Mouse (Mus musculus): Measurements from ENCODE around the gene Osbp.
A peak's percentile ranks its signal among the peaks of the same experiment; 100 is the strongest.
"Not testable (repeated sequence)": the region's sequence is repeated elsewhere in the genome, so short reads cannot be mapped to it uniquely, and the experiment has no call there.

Gene Osbp

DNA sequence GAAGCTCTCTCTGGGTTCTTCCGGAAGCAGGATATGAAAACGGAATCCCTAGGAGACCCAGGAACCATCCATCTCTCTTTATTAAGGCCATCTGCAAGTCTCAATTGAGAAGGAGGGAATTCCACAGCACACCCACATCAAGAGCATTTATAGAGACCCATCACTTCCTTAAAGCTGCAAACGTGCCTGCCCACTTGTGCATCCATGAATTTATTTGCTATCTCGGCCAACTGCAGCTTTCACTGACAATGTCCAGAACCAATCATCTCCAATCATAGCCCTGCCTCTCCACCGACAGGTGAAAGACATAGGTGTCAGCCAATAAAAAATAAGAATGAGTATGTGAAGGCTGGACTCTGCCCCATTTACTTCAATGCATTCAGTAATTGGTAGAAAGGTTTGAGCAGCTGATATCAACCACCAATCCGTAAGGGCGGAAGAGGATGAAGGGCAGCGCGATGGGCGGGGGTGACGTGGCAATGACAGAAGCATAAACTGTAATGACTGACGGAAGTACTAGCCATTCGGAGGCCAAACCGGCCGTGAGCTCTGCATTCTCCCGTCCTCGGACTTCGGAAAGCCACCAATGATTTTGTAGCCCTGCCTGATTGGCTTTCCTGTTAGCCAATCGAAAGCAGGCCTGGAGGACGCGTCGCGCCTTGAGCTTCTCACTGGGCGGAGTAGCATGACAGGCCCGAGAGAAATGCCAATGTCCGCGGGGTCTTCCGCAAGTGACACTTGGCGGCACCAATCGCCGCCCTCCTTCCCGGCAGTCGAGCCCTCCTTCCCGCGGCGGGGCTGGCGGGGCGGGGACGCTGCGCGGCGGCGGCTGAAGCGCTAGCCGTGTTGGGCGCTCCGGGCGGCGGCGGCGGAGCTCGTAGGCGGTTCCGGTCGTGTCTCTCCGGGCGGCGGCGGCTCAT is at the start of gene Osbp:
Gene Osbp (plus strand): TSS at position 919 of the 920 bp plus-strand sequence.
- peak; percentile 100 for DNase-seq (ENCODE audit: low spot score)

DNA sequence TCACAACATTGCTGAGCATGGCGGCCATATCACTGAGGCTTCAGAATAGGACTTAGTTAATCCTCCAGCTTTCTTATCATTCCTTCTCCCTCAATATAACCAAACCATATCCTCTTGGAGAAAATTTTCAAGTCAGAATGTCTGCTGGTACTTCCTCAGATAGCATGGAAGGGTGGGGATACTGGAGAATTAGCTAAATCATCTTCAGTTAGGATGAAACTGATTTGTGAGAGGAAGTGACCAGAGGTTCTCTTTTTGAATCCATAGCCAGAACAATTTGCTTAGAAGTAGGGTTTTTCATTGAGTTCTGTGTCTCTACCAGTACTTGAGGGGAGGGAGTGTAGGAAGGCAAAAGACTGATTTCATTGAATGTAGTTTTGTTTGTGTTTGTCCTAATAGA is 43.7 kb upstream of the Osbp start:
- DNase-seq (ENCODE audit: low spot score), result no peak

DNA sequence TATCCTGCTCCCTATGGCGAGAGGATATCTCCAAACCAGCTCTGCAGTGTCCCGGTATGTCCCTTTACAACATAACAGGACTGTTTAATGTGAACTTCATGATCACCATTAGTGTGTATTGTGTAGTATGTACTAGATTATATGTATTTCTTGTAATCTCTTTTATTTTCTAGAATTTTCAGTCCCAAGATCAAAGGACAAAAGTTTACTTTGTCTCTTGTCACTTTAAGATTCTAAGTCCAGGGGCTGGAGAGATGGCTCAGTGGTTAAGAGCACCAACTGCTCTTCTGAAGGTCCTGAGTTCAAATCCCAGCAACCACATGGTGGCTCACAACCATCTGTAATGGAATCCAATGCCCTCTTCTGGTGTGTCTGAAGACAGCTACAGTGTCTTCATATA is 43.2 kb upstream of the Osbp start:
- DNase-seq (ENCODE audit: low spot score), result not testable (repeated sequence)

DNA sequence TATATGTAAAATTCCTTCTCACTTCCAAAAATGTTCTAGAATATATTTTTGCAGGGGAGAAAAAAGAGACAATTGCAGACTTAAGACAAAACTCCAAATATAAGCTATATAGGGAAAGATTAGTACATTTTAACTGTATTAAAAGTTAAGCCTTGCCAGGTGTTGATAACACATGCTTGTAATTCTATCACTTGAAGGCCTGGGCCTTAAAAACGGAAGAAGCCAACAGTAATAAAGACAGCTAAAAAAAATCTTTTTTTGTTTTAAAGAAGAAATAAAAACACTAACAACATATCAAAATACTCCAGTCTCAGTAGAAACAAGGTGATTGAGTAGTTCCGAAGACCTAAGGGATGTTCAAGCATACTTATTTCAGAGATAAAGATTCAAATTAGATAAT is 39.4 kb upstream of the Osbp start:
- no peak for DNase-seq (ENCODE audit: low spot score)

DNA sequence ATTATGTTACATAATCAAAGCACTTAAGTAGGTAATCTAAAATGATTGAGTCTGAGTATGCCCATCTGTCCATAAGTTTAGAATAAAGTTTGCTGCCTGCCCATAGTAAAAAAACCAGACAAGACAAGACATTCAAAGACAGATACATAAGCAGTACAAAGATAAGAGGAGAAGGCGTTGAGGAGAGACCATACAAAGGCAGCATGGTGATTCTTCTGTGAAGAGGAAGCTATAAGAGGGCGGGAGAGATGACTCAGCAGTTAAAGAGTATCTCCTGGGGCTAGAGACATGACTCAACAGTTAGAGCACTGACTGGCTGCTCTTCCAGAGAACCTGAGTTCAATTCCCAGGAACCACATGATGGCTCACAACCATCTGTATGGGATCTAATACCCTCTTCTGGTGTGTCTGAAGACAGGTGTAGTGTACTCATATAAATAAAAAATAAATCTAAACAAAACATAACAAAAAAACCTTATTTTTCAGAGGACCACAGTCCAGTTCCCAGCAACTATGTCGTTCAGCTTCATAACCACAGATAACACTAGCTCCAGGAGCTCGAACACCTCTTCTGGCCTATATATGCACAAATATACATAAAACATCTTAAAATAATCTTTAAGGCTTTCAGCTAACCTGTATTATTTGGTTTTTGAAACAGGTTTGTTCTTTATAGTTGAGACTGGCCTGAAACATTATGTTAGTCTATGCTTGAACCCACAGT is 37.6 kb upstream of the Osbp start:
- no peak for DNase-seq (ENCODE audit: low spot score)

- not testable (repeated sequence) for DNase-seq (ENCODE audit: low spot score)
Measured at GRCm38 (mm10) chr19:11946460-11946859, 19.3 kb upstream of the Osbp start.

DNA sequence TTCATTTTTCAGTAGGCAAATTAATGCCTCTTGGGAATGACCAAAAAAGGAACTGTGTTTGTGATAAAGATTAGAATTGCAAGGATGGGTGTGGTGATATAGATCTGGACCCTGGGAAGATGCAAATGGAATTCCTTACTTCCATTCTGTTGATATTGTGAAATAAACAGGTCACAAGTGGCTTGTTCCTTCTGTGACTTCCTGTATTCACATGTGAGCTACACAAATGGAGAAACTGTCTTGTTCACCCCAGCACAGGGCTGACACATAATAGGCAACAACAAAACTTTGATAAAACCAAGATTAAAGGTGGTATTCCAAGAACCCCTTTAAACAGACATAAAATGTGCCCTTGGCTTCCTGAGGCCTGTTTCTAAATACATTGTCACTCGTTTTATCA is 15.9 kb upstream of the Osbp start:
- no peak for DNase-seq (ENCODE audit: low spot score)

DNA sequence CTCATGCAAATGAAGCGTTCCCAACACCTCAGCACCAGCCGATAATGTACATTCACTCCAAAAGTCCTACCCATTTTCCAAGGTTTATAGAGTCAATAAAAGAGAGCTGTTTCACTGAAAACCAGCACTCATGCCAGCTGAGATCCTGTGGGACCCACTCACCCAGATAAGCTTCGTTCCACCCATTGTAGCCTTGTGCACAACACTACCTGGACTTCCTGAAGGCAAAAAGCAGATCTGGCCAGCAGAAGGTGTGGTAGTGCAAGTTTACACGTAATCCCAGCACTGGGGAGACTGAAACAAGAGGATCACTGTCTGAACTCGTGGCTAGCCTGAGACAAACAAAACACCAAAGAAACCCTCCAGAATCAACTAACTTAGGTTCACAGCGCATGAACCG is 15.0 kb upstream of the Osbp start:
- no peak for DNase-seq (ENCODE audit: low spot score)

DNA sequence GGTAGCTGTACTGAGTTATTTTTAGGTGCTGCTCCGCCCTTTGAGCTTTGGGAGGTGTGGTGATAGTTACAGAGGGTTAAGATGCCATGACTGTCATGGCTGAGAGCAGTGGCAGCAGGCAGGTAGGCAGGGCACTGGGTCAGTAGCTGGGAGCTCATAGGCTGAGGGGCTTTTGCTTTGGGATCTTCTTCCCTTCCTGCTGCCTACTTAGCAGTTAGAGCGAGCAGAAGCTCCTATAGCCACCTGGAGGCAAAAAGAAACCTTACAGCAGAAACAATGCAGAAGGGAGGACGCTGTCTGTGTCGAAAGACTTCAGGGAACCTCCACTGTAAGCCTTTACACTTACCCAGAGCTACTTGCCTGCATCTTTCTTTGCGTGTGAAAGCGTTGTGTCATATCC is 11.5 kb upstream of the Osbp start:
- DNase-seq (ENCODE audit: low spot score), result no peak

DNA sequence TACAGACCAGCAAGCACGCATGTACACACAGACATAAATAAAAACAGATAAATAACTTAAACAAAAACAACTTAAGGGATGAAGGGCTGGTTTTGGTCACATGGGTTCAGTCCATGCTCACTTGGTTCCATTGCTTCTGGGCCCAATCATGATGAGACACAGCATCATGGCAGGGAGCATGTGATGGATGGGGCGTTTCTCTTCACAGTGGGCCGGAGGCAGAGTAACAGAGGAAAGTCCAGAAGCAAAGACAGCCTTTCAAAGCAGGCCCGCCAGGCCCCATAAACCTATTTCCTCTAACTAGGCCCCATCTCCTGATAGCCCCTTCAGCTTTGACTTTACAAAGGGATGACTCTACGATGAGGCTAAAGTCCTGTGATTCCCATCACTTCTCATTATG is 9.1 kb upstream of the Osbp start:
- no peak for DNase-seq (ENCODE audit: low spot score)

DNA sequence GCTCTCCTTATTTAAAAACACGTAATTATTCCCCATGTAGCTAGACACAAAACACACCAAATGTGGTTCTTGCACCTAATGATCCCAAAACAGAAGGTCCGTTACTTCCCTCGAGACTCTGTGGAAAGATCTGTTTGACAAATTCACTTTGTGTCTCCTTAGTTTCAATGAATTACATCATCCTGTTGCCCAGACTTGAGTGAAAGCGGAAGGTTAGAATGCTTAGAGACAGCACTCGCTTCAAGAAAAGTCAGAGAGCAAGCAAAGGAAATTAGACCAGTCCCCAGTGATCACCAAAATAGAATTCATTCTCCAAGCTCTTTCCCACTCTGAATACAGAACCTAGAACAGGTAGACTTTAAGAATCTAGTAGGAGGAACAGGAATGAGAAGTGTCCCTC is 8.3 kb upstream of the Osbp start:
- DNase-seq (ENCODE audit: low spot score), result no peak

- no peak for DNase-seq (ENCODE audit: low spot score)
Measured at GRCm38 (mm10) chr19:11957846-11958245, 7.9 kb upstream of the Osbp start.

GRCm38 (mm10) chr19:11964266-11964665 is 1.5 kb upstream of the Osbp start:
- no peak for DNase-seq (ENCODE audit: low spot score)

- DNase-seq (ENCODE audit: low spot score), result peak; percentile 18
Measured at GRCm38 (mm10) chr19:11966201-11966636, 478 bp downstream of the Osbp start.

GRCm38 (mm10) chr19:11969155-11970050 is 3.7 kb downstream of the Osbp start:
- no peak for DNase-seq (ENCODE audit: low spot score)

DNA sequence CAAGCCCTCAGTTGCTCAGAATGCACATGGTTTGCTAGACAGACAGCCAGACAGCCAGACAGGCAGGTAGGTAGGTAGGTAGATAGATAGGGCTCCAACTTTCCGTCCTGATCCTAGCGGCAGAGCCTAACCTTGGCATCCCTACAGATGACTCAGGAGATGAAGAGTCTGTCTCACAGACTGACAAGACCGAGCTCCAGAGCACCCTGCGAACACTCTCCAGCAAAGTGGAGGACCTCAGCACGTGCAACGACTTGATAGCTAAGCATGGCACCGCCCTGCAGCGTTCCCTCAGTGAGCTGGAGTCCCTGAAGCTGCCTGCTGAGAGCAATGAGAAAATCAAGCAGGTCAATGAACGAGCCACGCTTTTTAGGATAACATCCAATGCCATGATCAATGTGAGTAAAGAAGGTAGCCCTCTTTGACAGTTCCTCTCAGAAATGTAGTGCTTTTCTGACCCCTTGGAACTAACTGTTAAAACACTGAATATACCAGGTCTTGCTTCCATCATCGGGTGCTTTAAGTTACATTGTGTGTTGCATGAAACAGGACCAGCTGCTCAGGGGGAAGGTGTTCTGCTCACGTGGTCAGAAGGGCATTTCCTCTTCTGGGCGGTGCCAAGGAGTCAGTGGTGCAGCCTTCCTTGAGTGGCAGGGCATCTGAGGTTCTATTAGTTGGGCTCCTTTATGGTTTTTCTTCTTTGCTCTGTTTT is 7.9 kb downstream of the Osbp start:
- no peak for DNase-seq (ENCODE audit: low spot score)

DNA sequence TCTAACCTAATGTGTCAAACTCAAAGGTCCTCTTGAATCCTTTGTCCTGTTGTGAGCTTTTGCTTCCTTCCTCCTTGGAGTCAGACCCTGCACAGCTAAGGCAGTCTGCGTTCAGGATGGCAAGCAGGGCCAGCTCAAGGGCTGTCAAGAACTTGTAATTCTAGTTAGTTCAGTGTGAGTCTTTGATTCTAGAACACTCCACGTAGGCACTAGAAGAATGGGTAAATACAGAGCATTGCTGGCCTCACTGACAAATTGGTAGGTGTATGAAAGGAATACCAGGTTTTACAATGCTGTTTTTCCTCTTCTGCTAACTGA is 8.4 kb downstream of the Osbp start:
- no peak for DNase-seq (ENCODE audit: low spot score)

GRCm38 (mm10) chr19:11975683-11976082 is 9.9 kb downstream of the Osbp start:
- no peak for DNase-seq (ENCODE audit: low spot score)

- no peak for DNase-seq (ENCODE audit: low spot score)
Measured at GRCm38 (mm10) chr19:11977363-11977762, 11.6 kb downstream of the Osbp start.

DNA sequence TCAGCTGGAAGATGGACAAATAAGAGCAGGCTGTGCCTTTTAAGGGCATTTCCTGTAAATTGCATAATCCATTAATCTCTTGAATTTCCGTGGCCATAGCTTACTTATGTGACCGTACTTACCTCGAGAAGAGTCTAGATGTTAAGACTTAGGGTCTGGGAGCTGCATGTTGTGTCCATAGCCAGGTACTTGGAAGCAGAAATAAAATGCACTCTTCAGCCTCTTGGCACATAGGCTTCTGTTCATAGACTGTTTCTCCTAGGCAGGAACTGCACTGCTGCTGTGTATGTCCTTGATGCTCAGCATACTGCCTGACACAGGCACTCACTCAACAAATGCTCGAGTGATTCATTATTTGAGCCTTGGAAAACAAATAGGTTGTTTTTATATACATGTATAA is 14.7 kb downstream of the Osbp start:
- DNase-seq (ENCODE audit: low spot score), result no peak

- DNase-seq (ENCODE audit: low spot score), result not testable (repeated sequence)
Measured at GRCm38 (mm10) chr19:11984614-11985013, 18.9 kb downstream of the Osbp start.

GRCm38 (mm10) chr19:11987841-11988240 is 22.1 kb downstream of the Osbp start:
- no peak for DNase-seq (ENCODE audit: low spot score)

All from ovary, adult 18-20 months (tissue).